ENCODE assay signal across 19 mouse cellular contexts in genomic region chr16:23361434-23361970, GRCm38 (mm10).
DNase-seq lines count a peak whose midpoint lies in the region; ATAC-seq and TF ChIP-seq lines count a peak whose summit lies in the region.
"Had no signal": no experiment of that assay in that cellular context is flagged by ENCODE, and none has a peak within 500 bp of the region (broad histone marks: within the 10 kb centered on the region; RNA-seq: fewer than 3 reads in every experiment).

No protein-coding gene starts in this region.

- peak; percentile 17; the same call in 1 of the 2 replicates for ATAC-seq in heart, postnatal 0 days (ENCODE audit: insufficient read depth, low read depth)
- ATAC-seq in heart, embryonic 11.5 days (replicated peaks; ENCODE audit: insufficient number of reproducible peaks, low FRiP score, low TSS enrichment) = no peak
- ATAC-seq: forebrain, embryonic 16.5 days; hindbrain, embryonic 16.5 days; intestine, postnatal 0 days had no signal

- peak; percentile 12 to 18 for DNase-seq in gastrocnemius, adult 8-10 months (ENCODE audit: low spot score in 2 of 2)
- DNase-seq in gastrocnemius, postnatal 36 days = no peak
- DNase-seq in heart, postnatal 0 days (ENCODE audit: low spot score) = no peak
- peak; percentile 56 for DNase-seq in NIH3T3 (ENCODE audit: low read depth)
- peak; percentile 66 for DNase-seq in skeletal muscle tissue, adult 2 months (ENCODE audit: low read depth, low spot score)
- DNase-seq: adrenal gland, adult 2 months; adrenal gland, postnatal 25 days; cerebellum, adult 18-20 months; cerebellum, adult 9-11 months; cerebellum, postnatal 36 days had no signal

- no peak overlapping the region for H3K9ac ChIP-seq in heart, postnatal 0 days (replicated peaks; ENCODE audit: low read depth, low read length)
- no peak overlapping the region for H3K9ac ChIP-seq in heart, embryonic 11.5 days (ENCODE audit: low read depth, low read length)
- H3K9ac ChIP-seq: embryonic facial prominence, embryonic 13.5 days; forebrain, embryonic 12.5 days; heart, embryonic 15.5 days; hindbrain, embryonic 12.5 days had no signal

- H3K27ac ChIP-seq in heart, postnatal 0 days (ENCODE audit: low read depth) = no peak overlapping the region
- no peak overlapping the region for H3K27ac ChIP-seq in heart, embryonic 11.5 days (ENCODE audit: low read depth, low read length)
- H3K27ac ChIP-seq: embryonic facial prominence, embryonic 13.5 days; forebrain, embryonic 12.5 days; heart, embryonic 15.5 days; hindbrain, embryonic 12.5 days had no signal

- H3K4me2 ChIP-seq in heart, postnatal 0 days (ENCODE audit: low read depth, low read length) = no peak overlapping the region
- no peak overlapping the region for H3K4me2 ChIP-seq in heart, embryonic 11.5 days
- H3K4me2 ChIP-seq: embryonic facial prominence, embryonic 13.5 days; forebrain, embryonic 12.5 days; heart, embryonic 15.5 days; hindbrain, embryonic 12.5 days had no signal

- no peak overlapping the region for H3K4me3 ChIP-seq in heart, postnatal 0 days (ENCODE audit: low read depth, low read length)
- H3K4me3 ChIP-seq in heart, embryonic 11.5 days (ENCODE audit: low read depth, low read length) = no peak overlapping the region
- H3K4me3 ChIP-seq: embryonic facial prominence, embryonic 13.5 days; forebrain, embryonic 12.5 days; heart, embryonic 15.5 days; hindbrain, embryonic 12.5 days had no signal

- H3K4me1 ChIP-seq in heart, postnatal 0 days (ENCODE audit: control insufficient read depth, insufficient read depth) = no peaks in the 10 kb centered on the region
- no peaks in the 10 kb centered on the region for H3K4me1 ChIP-seq in heart, embryonic 11.5 days (ENCODE audit: control insufficient read depth, insufficient read depth, low read length)
- H3K4me1 ChIP-seq: embryonic facial prominence, embryonic 13.5 days; forebrain, embryonic 12.5 days; heart, embryonic 15.5 days; hindbrain, embryonic 12.5 days had no signal

- 64% methylated on average over 3 of the region's 3 CpGs for WGBS in heart, postnatal 0 days
- 77% methylated on average over 3 of the region's 3 CpGs for WGBS in heart, embryonic 11.5 days (ENCODE audit: insufficient replicate concordance)

- no peaks in the 10 kb centered on the region for H3K27me3 ChIP-seq in heart, postnatal 0 days (ENCODE audit: control insufficient read depth, insufficient read depth, low read length)
- H3K27me3 ChIP-seq in heart, embryonic 11.5 days (ENCODE audit: control insufficient read depth, insufficient read depth, low read length) = no peaks in the 10 kb centered on the region
- H3K27me3 ChIP-seq: CH12.LX; embryonic facial prominence, embryonic 13.5 days; forebrain, embryonic 12.5 days; heart, embryonic 15.5 days; hindbrain, embryonic 12.5 days had no signal

- intact Hi-C loops in gastrocnemius, postnatal 36 days (cut with DNase I) = no loop called here

- H3K9me3 ChIP-seq in heart, postnatal 0 days (replicated peaks; ENCODE audit: control insufficient read depth, low read length) = no peaks in the 10 kb centered on the region
- no peaks in the 10 kb centered on the region for H3K9me3 ChIP-seq in heart, embryonic 11.5 days (replicated peaks; ENCODE audit: control insufficient read depth, low read length)
- H3K9me3 ChIP-seq: embryonic facial prominence, embryonic 13.5 days; forebrain, embryonic 12.5 days; heart, embryonic 15.5 days; hindbrain, embryonic 12.5 days had no signal

- TF ChIP-seq CTCF in heart, postnatal 0 days (IDR thresholded peaks at IDR 0.05; ENCODE audit: low read depth) = no peak

- H3K36me3 ChIP-seq in heart, postnatal 0 days (replicated peaks; ENCODE audit: control insufficient read depth, insufficient read depth, low read length) = no peaks in the 10 kb centered on the region; the same call in 1 of the 2 replicates
- H3K36me3 ChIP-seq in heart, embryonic 11.5 days (ENCODE audit: control insufficient read depth, insufficient read depth, low read length) = no peaks in the 10 kb centered on the region
- H3K36me3 ChIP-seq: heart, embryonic 15.5 days had no signal

- no peak for TF ChIP-seq EP300 in heart, postnatal 0 days (IDR thresholded peaks at IDR 0.05; ENCODE audit: low read depth)

Comparison
In these comparisons a context has a peak if more than half of its experiments do, and no peak if none do; other contexts are left out.
1. DNase-seq: peak in gastrocnemius, adult 8-10 months (2 of 2), NIH3T3 (single experiment) and skeletal muscle tissue, adult 2 months (single experiment); none in gastrocnemius, postnatal 36 days (0 of 2) and heart, postnatal 0 days (single experiment).